Mouse (Mus musculus) midbrain, embryonic 10.5 days (tissue): ENCODE measurements around the gene Prlhr. TPM values are rescaled to one million over a fixed set of nuclear protein-coding genes. Genes with fewer than 3 reads are reported as not detected.

Experiments
- DNase-seq: peaks from one replicate; pipeline ENCODE4 v3.0.0-alpha.2; 2017; ENCODE audit warnings: low spot score
- H3K27ac ChIP-seq: fragments of 300-500 bp; sonication (generic); replicated peaks from 2 replicates; pipeline ENCODE4 v1.5.1; 2016; ENCODE audit warnings: mild to moderate bottlenecking
- H3K27me3 ChIP-seq: fragments of 300-500 bp; sonication (generic); 2 replicates; pipeline ENCODE4 v1.6.1; 2016; ENCODE audit warnings: low read depth, mild to moderate bottlenecking; ENCODE audit not compliant: poor library complexity, severe bottlenecking
- H3K36me3 ChIP-seq: fragments of 300-500 bp; sonication (generic); 2 replicates; pipeline ENCODE4 v1.6.1; 2016; ENCODE audit warnings: mild to moderate bottlenecking, moderate library complexity
- H3K4me1 ChIP-seq: fragments of 300-500 bp; sonication (generic); 2 replicates; pipeline ENCODE4 v1.6.1; 2016
- H3K4me3 ChIP-seq: fragments of 300-500 bp; sonication (generic); 2 replicates; pipeline ENCODE4 v1.5.1; 2016; ENCODE audit warnings: mild to moderate bottlenecking, moderate library complexity
- H3K9me3 ChIP-seq: fragments of 300-500 bp; sonication (generic); replicated peaks from 2 replicates; pipeline ENCODE4 v1.6.1; 2016; ENCODE audit warnings: mild to moderate bottlenecking
- WGBS: fragments of 180-500 bp; shearing (Covaris S2); methylation state at CpG from one replicate; pipeline ENCODE4 v1.1.7; 2016; 5-methylcytosine and 5-hydroxymethylcytosine counted together
- polyA plus RNA-seq: library from polyadenylated mRNA; unstranded; fragments of >200 nt; fragmentation: Nextera tagmentation; extraction: Ambion mirVana; gene quantifications from 2 replicates; pipeline ENCODE4 v1.2.1, GENCODE M21; 2016

The Prlhr gene
- polyA plus RNA-seq, result not detected in 2 replicates

DNA sequence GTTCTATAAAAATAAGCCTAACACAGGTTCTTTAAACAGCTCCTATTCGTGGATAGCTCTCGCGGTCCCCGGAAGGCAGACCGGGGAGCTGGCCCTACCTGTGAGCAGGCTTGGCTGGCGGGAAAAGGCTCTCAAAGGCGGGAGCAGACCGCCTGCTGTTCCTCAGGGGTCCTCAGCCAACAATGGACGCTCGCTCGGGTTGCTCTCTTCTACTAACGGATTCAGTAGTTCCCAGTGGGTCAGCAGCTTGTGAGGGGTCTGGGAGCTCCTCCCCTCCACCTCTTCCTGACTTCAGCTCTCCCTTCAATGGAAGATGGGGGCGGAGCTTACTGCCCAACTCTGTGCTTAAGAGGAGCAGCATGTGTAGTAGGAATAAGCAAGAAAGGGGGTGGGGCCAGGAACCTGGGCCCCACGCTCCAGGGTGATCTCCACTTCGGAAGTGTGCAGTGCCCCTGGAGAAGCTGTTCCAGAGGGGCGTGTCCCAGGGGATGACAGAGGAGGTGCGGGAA is at the start of gene Prlhr:
Gene Prlhr (minus strand): TSS at position 51 of the 509 bp plus-strand sequence.
- peak within 1 kb of the TSS; percentile 51 for H3K4me3 ChIP-seq
- WGBS, result 3% methylated on average over 17 of the region's 17 CpGs
- peaks cover 29% of the 10 kb centered on the region for H3K4me1 ChIP-seq
- peaks cover 55% of the 10 kb centered on the region for H3K27me3 ChIP-seq
- peak; percentile 13 for DNase-seq
- no peak within 1 kb of the TSS for H3K27ac ChIP-seq
- no peaks in the 10 kb centered on the region for H3K36me3 ChIP-seq
- no peaks in the 10 kb centered on the region for H3K9me3 ChIP-seq

DNA sequence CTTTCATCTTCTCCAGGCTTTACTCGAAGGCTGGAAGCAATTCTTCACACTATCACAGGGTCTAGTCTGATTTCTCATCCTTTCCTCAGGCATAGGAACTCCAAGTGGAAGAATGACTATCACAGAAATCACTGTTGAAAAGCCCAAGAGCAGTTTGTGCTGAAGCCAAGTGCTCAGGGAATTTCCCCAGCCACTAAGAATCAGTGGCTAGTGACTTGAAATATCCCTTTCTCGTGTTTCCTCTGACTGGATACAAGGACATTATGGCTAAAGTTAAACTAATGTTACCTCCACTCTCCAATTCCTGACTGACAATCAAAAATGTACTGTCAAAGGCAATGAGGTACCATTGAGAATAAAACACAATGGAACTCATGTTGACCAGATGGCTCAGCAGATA is 47.0 kb upstream of the Prlhr start:
- Histone ChIP-seq H3K4me1 (peaks cover 7% of the 10 kb centered on the region; the same call in 1 of the 2 replicates), H3K9me3 (no peaks in the 10 kb centered on the region), H3K36me3 (no peaks in the 10 kb centered on the region), H3K27me3 (no peaks in the 10 kb centered on the region), H3K27ac (no peak overlapping the region), H3K4me3 (no peak overlapping the region)
- WGBS, result 76% methylated on average over 2 of the region's 2 CpGs
- DNase-seq, result no peak

DNA sequence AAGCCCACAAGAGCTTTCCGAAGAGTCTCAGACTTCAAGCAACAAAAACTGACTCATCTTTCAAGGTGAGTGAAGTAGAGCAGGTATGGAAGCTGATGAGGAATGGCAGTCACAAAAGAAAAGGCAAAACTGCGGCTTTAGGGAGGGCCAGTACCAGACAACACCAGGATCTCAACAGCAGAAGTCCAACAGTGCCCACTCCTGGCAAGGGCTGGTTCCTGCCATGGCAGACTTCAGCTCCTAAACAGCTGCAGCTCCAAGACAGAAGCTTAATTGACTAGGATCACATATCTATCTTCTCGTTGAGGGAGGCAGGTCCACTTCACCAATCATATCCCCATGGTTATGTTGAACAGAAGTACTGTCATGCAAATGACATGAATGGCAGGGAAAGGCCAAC is 45.3 kb upstream of the Prlhr start:
- Histone ChIP-seq H3K4me3 (no peak overlapping the region), H3K36me3 (no peaks in the 10 kb centered on the region), H3K9me3 (no peaks in the 10 kb centered on the region), H3K27ac (no peak overlapping the region), H3K27me3 (no peaks in the 10 kb centered on the region), H3K4me1 (peaks cover 18% of the 10 kb centered on the region)
- WGBS, result 60% methylated on average over 3 of the region's 3 CpGs
- DNase-seq, result no peak

DNA sequence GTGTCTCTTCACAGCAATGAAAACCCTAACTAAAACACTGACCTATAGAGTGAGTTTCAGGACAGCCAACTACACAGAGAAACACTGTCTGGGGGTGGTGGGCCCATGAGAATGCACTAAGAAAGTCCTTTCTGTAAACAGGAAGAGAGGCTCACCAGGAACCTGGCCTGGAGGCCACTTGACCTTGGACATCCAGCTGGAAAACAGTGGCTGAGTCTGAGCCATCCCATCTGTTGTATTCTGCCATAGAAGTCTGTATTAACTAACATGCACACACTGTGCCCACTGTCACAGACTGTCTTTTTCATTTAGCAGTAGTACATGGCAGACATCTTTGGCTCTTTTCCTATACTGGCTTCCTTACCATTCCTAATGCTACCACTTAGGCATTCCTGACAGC is 32.1 kb upstream of the Prlhr start:
- H3K36me3 ChIP-seq, result no peaks in the 10 kb centered on the region
- DNase-seq, result no peak
- H3K27ac ChIP-seq, result no peak overlapping the region
- H3K27me3 ChIP-seq, result no peaks in the 10 kb centered on the region
- H3K4me1 ChIP-seq, result no peaks in the 10 kb centered on the region
- H3K9me3 ChIP-seq, result no peaks in the 10 kb centered on the region
- H3K4me3 ChIP-seq, result no peak overlapping the region

DNA sequence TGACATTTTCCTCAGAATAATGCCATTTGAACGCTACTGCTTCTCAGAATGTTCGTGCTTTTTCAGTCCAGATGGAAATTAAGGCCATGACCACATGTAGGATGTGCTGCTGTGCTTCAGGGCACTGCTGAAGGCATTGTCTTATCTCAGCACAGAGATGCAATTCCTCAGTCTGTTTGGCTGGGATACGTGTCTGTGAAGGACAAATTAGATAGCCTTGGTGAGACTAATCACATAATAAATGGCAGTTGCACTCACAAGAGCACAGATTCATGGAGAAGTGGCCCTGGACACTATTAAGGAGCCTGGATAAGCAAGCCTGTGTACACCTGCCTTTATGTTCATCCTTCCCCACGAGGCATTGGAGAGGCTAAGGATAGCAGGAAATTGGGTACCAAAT is 29.1 kb upstream of the Prlhr start:
- Histone ChIP-seq H3K36me3 (no peaks in the 10 kb centered on the region), H3K9me3 (no peaks in the 10 kb centered on the region), H3K27me3 (no peaks in the 10 kb centered on the region), H3K4me1 (peaks cover 10% of the 10 kb centered on the region; the same call in 1 of the 2 replicates), H3K4me3 (no peak overlapping the region), H3K27ac (no peak overlapping the region)
- WGBS, result 80% methylated on average over 4 of the region's 4 CpGs
- no peak for DNase-seq

DNA sequence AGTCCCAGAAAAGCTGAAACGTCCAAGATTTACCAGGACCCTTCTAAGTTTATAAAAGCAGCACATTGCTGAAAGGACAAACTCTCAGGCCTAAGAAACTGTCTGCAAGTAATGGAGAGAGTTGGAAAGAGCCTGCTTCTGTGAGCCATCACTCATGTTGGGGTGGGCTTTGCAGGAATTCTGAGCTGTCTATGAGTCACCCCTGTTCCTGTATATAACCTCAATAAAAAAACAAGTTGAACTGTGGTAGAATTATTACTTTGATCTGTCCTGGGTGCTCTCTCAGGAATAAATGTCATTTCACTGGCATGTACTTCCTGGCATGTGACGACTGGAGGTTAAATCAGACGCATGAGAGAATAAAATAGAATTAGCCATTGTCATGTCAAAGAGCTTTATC is 27.7 kb upstream of the Prlhr start:
- Histone ChIP-seq H3K4me3 (no peak overlapping the region), H3K27me3 (no peaks in the 10 kb centered on the region), H3K4me1 (peaks cover 10% of the 10 kb centered on the region; the same call in 1 of the 2 replicates), H3K36me3 (no peaks in the 10 kb centered on the region), H3K9me3 (no peaks in the 10 kb centered on the region), H3K27ac (no peak overlapping the region)
- WGBS, result 74% methylated on average over 3 of the region's 3 CpGs
- DNase-seq, result no peak

DNA sequence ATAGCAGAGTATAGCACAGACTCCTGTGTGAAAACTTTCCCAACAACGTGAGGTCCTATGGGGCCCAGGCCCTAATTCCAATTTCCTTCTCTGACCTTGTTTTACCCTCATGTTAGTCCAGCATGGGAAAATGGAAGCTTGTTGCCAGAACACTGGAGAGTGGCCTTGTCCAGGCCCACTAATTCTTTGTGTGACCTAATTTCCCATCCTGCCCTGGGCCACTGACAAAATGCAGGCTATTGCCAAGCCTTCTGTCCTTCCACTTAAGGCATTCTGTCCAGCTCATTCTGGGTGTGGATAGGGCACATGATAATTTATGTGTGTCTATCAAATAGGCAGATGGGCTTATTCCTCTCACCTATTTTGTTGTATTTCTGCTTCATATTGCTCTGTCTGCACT is 21.5 kb upstream of the Prlhr start:
- Histone ChIP-seq H3K9me3 (no peaks in the 10 kb centered on the region), H3K27me3 (no peaks in the 10 kb centered on the region), H3K27ac (no peak overlapping the region), H3K4me1 (peaks cover 13% of the 10 kb centered on the region; the same call in 1 of the 2 replicates), H3K4me3 (no peak overlapping the region), H3K36me3 (no peaks in the 10 kb centered on the region)
- WGBS, result 86% methylated on average over 1 of the region's 1 CpGs
- DNase-seq, result no peak

DNA sequence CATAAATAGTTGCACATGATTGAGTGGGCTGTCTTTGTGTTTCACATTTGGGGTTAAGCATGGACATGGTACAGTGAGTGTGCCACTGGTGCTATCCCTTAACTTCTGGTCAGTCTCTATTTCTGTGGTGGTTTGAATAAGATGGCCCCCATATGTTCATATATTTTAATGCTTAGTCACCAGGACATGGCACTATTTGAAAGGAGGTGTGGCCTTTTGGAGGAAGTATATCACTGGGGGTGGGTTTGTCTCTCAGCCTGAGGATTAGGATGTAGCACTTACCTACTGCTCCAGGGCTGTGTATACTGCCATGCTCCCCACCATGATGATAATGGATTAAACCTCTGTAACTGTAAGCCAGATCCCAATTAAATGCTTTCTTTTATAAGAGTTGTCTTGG is 17.2 kb upstream of the Prlhr start:
- Histone ChIP-seq H3K4me3 (no peak overlapping the region), H3K9me3 (no peaks in the 10 kb centered on the region), H3K4me1 (0 out of 2 replicates have a peak, but pooled peaks cover 3% of the 10 kb centered on the region), H3K27me3 (no peaks in the 10 kb centered on the region), H3K27ac (no peak overlapping the region), H3K36me3 (no peaks in the 10 kb centered on the region)
- DNase-seq, result no peak

DNA sequence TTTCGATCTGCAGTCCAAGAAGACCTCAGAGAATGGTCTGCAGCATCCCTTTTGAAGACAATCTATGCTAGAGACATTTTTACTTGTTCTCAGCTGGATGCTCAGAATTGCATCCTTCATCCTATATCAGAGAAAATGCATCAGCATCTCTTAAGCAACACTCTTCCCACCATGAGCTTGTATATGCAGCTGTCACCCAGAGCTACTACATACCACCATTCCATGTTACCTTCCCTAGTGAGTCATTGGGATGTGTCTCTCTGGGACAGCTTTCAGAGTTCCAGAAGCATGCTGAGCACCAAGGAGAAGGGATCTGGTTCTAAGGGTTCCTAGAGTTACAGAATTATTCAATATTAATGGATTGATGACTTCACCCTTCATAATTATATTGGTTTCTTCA is 10.8 kb upstream of the Prlhr start:
- Histone ChIP-seq H3K27ac (no peak overlapping the region), H3K9me3 (no peaks in the 10 kb centered on the region), H3K4me1 (no peaks in the 10 kb centered on the region), H3K27me3 (no peaks in the 10 kb centered on the region), H3K36me3 (no peaks in the 10 kb centered on the region), H3K4me3 (no peak overlapping the region)
- WGBS, result 49% methylated on average over 1 of the region's 1 CpGs
- DNase-seq, result no peak

DNA sequence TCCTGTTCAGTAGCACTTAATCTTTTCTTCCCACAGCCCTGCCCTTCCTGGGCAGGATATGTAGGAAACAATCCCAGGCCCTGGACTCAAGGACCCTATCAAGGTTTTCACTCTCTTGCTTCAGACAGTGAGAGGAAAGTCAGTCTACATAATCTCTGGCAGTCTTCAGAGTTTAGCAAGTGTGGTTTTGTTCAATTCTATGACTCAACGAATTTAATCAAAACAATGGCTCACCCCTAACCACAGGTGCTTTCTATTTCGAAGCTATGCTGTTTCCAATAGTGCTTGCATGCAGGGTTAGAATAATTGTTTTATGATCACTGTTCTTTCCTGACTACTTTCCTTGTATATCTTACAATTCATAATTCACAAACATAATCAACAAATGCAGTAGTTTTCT is 9.7 kb upstream of the Prlhr start:
- Histone ChIP-seq H3K27ac (no peak overlapping the region), H3K27me3 (no peaks in the 10 kb centered on the region), H3K36me3 (no peaks in the 10 kb centered on the region), H3K4me3 (no peak overlapping the region), H3K4me1 (no peaks in the 10 kb centered on the region), H3K9me3 (no peaks in the 10 kb centered on the region)
- DNase-seq, result no peak
- WGBS, result 69% methylated on average over 2 of the region's 2 CpGs

DNA sequence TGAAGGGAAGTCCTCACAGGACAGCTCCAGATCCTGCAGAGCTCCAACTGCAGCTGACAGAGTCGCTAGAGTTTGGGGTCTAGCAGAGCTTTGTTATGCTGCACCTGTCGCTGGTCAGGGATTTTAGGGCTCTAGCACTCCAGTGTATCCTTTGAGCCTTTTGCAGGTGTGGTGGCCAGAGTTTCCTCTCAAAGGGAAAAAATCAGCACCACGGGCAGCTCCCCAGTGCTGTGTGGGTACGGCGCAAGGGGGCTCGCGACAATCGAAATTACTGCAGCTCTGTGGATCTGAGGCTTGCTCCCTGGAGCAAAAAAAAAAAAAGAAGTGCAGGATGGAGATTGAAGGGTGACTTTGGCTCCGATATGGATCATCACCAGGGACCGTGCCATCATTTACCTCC is 742 bp upstream of the Prlhr start:
- Histone ChIP-seq H3K27ac (no peak overlapping the region), H3K27me3 (peaks cover 55% of the 10 kb centered on the region), H3K36me3 (no peaks in the 10 kb centered on the region), H3K4me1 (peaks cover 26% of the 10 kb centered on the region), H3K9me3 (no peaks in the 10 kb centered on the region), H3K4me3 (no peak overlapping the region)
- 1% methylated on average over 10 of the region's 10 CpGs for WGBS
- DNase-seq, result peak; percentile 48

DNA sequence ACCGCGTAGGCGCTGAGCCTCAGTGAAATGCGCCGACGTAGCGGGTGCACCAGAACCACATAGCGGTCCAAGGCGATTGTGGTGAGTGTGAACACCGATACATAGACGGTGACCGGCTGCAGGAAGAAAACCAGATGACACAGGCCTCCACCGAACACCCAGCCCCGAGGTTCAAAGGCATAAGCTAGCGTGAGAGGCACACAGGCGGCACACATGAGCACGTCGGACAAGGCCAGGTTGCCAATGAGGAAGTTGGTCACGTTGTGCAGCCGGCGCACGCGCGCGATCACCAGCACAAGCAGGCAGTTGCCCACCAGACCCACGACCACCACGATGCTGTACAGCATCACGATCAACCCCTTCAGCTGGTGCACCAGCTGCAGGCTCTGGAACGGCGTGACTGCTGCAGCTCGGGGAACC is 506 bp downstream of the Prlhr start:
- no peak overlapping the region for H3K27ac ChIP-seq
- peak overlapping the region; percentile 51 for H3K4me3 ChIP-seq
- H3K4me1 ChIP-seq, result peaks cover 29% of the 10 kb centered on the region
- no peaks in the 10 kb centered on the region for H3K9me3 ChIP-seq
- H3K36me3 ChIP-seq, result no peaks in the 10 kb centered on the region
- DNase-seq, result no peak
- peaks cover 55% of the 10 kb centered on the region for H3K27me3 ChIP-seq
- 18% methylated on average over 31 of the region's 31 CpGs for WGBS

DNA sequence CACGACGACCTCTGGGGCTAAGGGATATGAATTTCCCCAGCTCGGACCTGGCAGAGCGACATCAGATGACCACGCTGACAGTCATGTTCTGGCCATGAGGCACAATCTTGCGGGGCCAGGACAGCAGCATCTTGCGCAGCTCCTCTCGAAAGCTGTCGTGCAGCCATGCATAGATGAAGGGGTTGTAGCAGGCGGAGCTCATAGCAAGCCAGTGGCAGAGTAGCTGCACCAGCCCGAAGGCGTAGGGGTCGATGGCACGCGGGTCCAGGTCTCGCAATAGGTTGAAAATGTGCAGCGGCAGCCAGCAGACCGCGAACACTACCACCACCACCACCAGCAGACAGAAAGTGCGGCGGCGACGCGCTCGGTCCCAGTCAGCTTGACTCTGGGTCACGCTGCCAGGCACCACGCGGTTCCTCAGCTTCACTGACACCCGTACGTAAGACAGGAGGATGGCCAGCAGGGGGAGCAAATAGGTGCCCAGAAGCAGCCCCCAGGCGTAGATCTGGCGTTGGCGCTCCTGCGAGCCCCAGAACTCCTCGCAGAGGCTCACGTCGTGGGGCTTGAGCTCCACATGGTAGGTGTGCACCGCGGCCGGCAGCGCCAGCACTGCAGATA is 1.0 kb downstream of the Prlhr start:
- 2% methylated on average over 41 of the region's 41 CpGs for WGBS
- Histone ChIP-seq H3K27me3 (peaks cover 55% of the 10 kb centered on the region), H3K4me3 (peak overlapping the region; percentile 51), H3K36me3 (no peaks in the 10 kb centered on the region), H3K4me1 (peaks cover 29% of the 10 kb centered on the region), H3K9me3 (no peaks in the 10 kb centered on the region), H3K27ac (no peak overlapping the region)
- DNase-seq, result peak; percentile 80
